Mouse (Mus musculus): ENCODE measurements at regions not wholly inside any gene's neighbourhood (a gene's known extent, or its start where the extent isn't known, plus 50 kb on each side); places are given as distances from the start of the nearest gene placed in this dataset.

- no peak overlapping the region for H3K27ac ChIP-seq (ENCODE audit: insufficient read depth, low read length)
- TF ChIP-seq EP300 (IDR thresholded peaks at IDR 0.05; ENCODE audit: insufficient read depth, low read depth, low read length), result no peak
- no peak for TF ChIP-seq CTCF (IDR thresholded peaks at IDR 0.05; ENCODE audit: low read depth, low read length)
- no peak for TF ChIP-seq POLR2A (IDR thresholded peaks at IDR 0.05; ENCODE audit: insufficient read depth, low read length)
- H3K27me3 ChIP-seq (ENCODE audit: control insufficient read depth, insufficient read depth, low read length, poor library complexity, severe bottlenecking), result no peaks in the 10 kb centered on the region
- no peaks in the 10 kb centered on the region for H3K4me1 ChIP-seq (ENCODE audit: control insufficient read depth, insufficient read depth, low read length)
- no peak overlapping the region for H3K4me3 ChIP-seq (ENCODE audit: low read depth, low read length)
- no peak overlapping the region for H3K9ac ChIP-seq (ENCODE audit: low read depth, poor library complexity, severe bottlenecking)
- H3K36me3 ChIP-seq (ENCODE audit: control insufficient read depth, insufficient read depth, low read length, poor library complexity, severe bottlenecking), result no peaks in the 10 kb centered on the region
- H3K9me3 ChIP-seq (replicated peaks; ENCODE audit: control insufficient read depth, insufficient read depth, low read length, poor library complexity, severe bottlenecking), result no peaks in the 10 kb centered on the region
These were observed 683.6 kb upstream of the Adgrl2 start for GRCm38 (mm10) chr3:149673926-149674325.

- Histone ChIP-seq H3K4me1 (ENCODE audit: control insufficient read depth, insufficient read depth, low read length) (no peaks in the 10 kb centered on the region), H3K27ac (ENCODE audit: insufficient read depth, low read length) (no peak overlapping the region), H3K9me3 (replicated peaks; ENCODE audit: control insufficient read depth, insufficient read depth, low read length, poor library complexity, severe bottlenecking) (no peaks in the 10 kb centered on the region), H3K36me3 (ENCODE audit: control insufficient read depth, insufficient read depth, low read length, poor library complexity, severe bottlenecking) (no peaks in the 10 kb centered on the region), H3K4me3 (ENCODE audit: low read depth, low read length) (no peak overlapping the region), H3K9ac (ENCODE audit: low read depth, poor library complexity, severe bottlenecking) (no peak overlapping the region), H3K27me3 (ENCODE audit: control insufficient read depth, insufficient read depth, low read length, poor library complexity, severe bottlenecking) (no peaks in the 10 kb centered on the region)
- no peak for TF ChIP-seq CTCF (IDR thresholded peaks at IDR 0.05; ENCODE audit: low read depth, low read length)
- no peak for TF ChIP-seq EP300 (IDR thresholded peaks at IDR 0.05; ENCODE audit: insufficient read depth, low read depth, low read length)
- no peak for TF ChIP-seq POLR2A (IDR thresholded peaks at IDR 0.05; ENCODE audit: insufficient read depth, low read length)
These were observed 674.3 kb upstream of the Adgrl2 start for GRCm38 (mm10) chr3:149664624-149665023.

GRCm38 (mm10) chr3:149638324-149638723 is 648.0 kb upstream of the Adgrl2 start:
- Histone ChIP-seq H3K27me3 (ENCODE audit: control insufficient read depth, insufficient read depth, low read length, poor library complexity, severe bottlenecking) (no peaks in the 10 kb centered on the region), H3K9ac (ENCODE audit: low read depth, poor library complexity, severe bottlenecking) (no peak overlapping the region), H3K4me1 (ENCODE audit: control insufficient read depth, insufficient read depth, low read length) (no peaks in the 10 kb centered on the region), H3K36me3 (ENCODE audit: control insufficient read depth, insufficient read depth, low read length, poor library complexity, severe bottlenecking) (no peaks in the 10 kb centered on the region), H3K9me3 (replicated peaks; ENCODE audit: control insufficient read depth, insufficient read depth, low read length, poor library complexity, severe bottlenecking) (no peaks in the 10 kb centered on the region), H3K27ac (ENCODE audit: insufficient read depth, low read length) (no peak overlapping the region), H3K4me3 (ENCODE audit: low read depth, low read length) (no peak overlapping the region)
- no peak for TF ChIP-seq POLR2A (IDR thresholded peaks at IDR 0.05; ENCODE audit: insufficient read depth, low read length)
- no peak for TF ChIP-seq EP300 (IDR thresholded peaks at IDR 0.05; ENCODE audit: insufficient read depth, low read depth, low read length)
- no peak for TF ChIP-seq CTCF (IDR thresholded peaks at IDR 0.05; ENCODE audit: low read depth, low read length)

- H3K9me3 ChIP-seq (replicated peaks; ENCODE audit: control insufficient read depth, insufficient read depth, low read length, poor library complexity, severe bottlenecking), result no peaks in the 10 kb centered on the region
- H3K9ac ChIP-seq (ENCODE audit: low read depth, poor library complexity, severe bottlenecking), result no peak overlapping the region
- H3K4me3 ChIP-seq (ENCODE audit: low read depth, low read length), result no peak overlapping the region
- no peak overlapping the region for H3K27ac ChIP-seq (ENCODE audit: insufficient read depth, low read length)
- no peaks in the 10 kb centered on the region for H3K36me3 ChIP-seq (ENCODE audit: control insufficient read depth, insufficient read depth, low read length, poor library complexity, severe bottlenecking)
- no peaks in the 10 kb centered on the region for H3K27me3 ChIP-seq (ENCODE audit: control insufficient read depth, insufficient read depth, low read length, poor library complexity, severe bottlenecking)
- no peak for TF ChIP-seq POLR2A (IDR thresholded peaks at IDR 0.05; ENCODE audit: insufficient read depth, low read length)
- TF ChIP-seq EP300 (IDR thresholded peaks at IDR 0.05; ENCODE audit: insufficient read depth, low read depth, low read length), result no peak
- no peak for TF ChIP-seq CTCF (IDR thresholded peaks at IDR 0.05; ENCODE audit: low read depth, low read length)
- no peaks in the 10 kb centered on the region for H3K4me1 ChIP-seq (ENCODE audit: control insufficient read depth, insufficient read depth, low read length)
These were observed 635.8 kb upstream of the Adgrl2 start for GRCm38 (mm10) chr3:149626186-149626585.

- H3K36me3 ChIP-seq (ENCODE audit: control insufficient read depth, insufficient read depth, low read length, poor library complexity, severe bottlenecking), result no peaks in the 10 kb centered on the region
- H3K27me3 ChIP-seq (ENCODE audit: control insufficient read depth, insufficient read depth, low read length, poor library complexity, severe bottlenecking), result no peaks in the 10 kb centered on the region
- TF ChIP-seq POLR2A (IDR thresholded peaks at IDR 0.05; ENCODE audit: insufficient read depth, low read length), result no peak
- no peak for TF ChIP-seq EP300 (IDR thresholded peaks at IDR 0.05; ENCODE audit: insufficient read depth, low read depth, low read length)
- no peak for TF ChIP-seq CTCF (IDR thresholded peaks at IDR 0.05; ENCODE audit: low read depth, low read length)
- H3K4me3 ChIP-seq (ENCODE audit: low read depth, low read length), result no peak overlapping the region
- H3K9me3 ChIP-seq (replicated peaks; ENCODE audit: control insufficient read depth, insufficient read depth, low read length, poor library complexity, severe bottlenecking), result no peaks in the 10 kb centered on the region
- no peak overlapping the region for H3K27ac ChIP-seq (ENCODE audit: insufficient read depth, low read length)
- no peak overlapping the region for H3K9ac ChIP-seq (ENCODE audit: low read depth, poor library complexity, severe bottlenecking)
- H3K4me1 ChIP-seq (ENCODE audit: control insufficient read depth, insufficient read depth, low read length), result no peaks in the 10 kb centered on the region
These were observed 635.1 kb upstream of the Adgrl2 start for GRCm38 (mm10) chr3:149625497-149625896.

- Histone ChIP-seq H3K4me1 (ENCODE audit: control insufficient read depth, insufficient read depth, low read length) (no peaks in the 10 kb centered on the region), H3K9me3 (replicated peaks; ENCODE audit: control insufficient read depth, insufficient read depth, low read length, poor library complexity, severe bottlenecking) (no peaks in the 10 kb centered on the region), H3K9ac (ENCODE audit: low read depth, poor library complexity, severe bottlenecking) (no peak overlapping the region), H3K27me3 (ENCODE audit: control insufficient read depth, insufficient read depth, low read length, poor library complexity, severe bottlenecking) (no peaks in the 10 kb centered on the region), H3K4me3 (ENCODE audit: low read depth, low read length) (no peak overlapping the region), H3K27ac (ENCODE audit: insufficient read depth, low read length) (no peak overlapping the region), H3K36me3 (ENCODE audit: control insufficient read depth, insufficient read depth, low read length, poor library complexity, severe bottlenecking) (no peaks in the 10 kb centered on the region)
- TF ChIP-seq CTCF (IDR thresholded peaks at IDR 0.05; ENCODE audit: low read depth, low read length), result no peak
- TF ChIP-seq POLR2A (IDR thresholded peaks at IDR 0.05; ENCODE audit: insufficient read depth, low read length), result no peak
- no peak for TF ChIP-seq EP300 (IDR thresholded peaks at IDR 0.05; ENCODE audit: insufficient read depth, low read depth, low read length)
These were observed 634.7 kb upstream of the Adgrl2 start for GRCm38 (mm10) chr3:149625066-149625465.
